Mouse (Mus musculus): ENCODE results near the gene Pcdh7. TPM values are rescaled to one million over a fixed set of nuclear protein-coding genes. Genes with fewer than 3 reads are reported as not detected.
"Not testable (repeated sequence)": the region's sequence is repeated elsewhere in the genome, so short reads cannot be mapped to it uniquely, and the experiment has no call there.

Gene Pcdh7
- polyA plus RNA-seq, 1 experiment from 2014 or later: 28.1 TPM

DNA sequence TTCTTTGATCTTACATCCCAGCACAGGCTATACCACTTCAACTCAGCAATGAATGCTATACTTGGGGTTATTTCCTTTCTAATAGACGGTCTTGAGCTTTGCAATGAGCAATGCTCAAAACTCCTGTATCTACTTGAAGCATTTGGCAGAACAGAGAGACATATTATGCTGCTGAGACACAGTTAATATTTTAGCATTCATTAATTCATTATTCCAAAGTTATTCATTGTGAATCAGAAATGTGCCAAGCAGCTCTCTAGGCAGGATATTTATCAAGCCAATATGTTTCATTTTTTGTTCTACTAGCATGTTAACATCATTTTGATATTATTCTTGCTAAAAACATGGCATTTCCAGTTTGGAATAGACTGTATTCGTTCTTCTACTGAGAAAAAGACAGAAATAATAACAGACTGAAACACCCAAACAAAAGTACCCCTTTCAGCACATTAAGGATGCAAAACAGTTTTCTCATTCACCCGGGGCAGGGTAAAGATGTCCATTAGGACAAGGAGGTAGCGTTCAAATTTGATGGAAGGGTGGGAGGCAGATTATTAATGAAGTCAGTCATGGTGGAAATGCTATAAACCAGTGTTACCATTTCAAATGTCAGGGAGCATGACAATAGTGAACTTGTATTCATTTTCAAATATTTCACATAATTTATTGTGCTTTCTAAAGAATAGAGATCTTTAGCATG, 391.0 kb downstream of the Pcdh7 start:
- H3K36me3 ChIP-seq (replicated peaks): no peaks in the 10 kb centered on the region
- 52% methylated on average over 4 of the region's 4 CpGs for WGBS
- no peak for ATAC-seq (replicated peaks)

DNA sequence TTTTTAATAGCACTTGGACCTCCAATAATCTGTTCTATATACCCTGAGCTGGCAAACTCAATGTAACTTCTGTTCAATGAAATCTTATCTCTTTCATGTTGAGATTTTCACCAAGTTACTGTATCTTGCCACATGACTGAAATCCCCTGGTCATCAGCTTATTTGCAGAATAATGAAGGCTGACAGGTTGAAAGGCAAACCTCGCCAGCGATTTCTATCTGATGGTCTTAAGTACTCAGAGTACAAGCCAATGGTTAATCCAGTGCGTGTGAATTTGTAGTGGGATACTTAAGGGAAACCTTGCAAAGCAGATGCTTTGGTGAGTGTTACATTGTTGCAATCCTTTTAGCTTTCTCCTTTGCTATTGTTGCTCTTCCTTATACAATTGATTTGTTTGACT, 398.3 kb downstream of the Pcdh7 start:
- Histone ChIP-seq H3K9me3 (no peaks in the 10 kb centered on the region), H3K4me3 (no peak overlapping the region), H3K36me3 (replicated peaks) (no peaks in the 10 kb centered on the region), H3K9ac (no peak overlapping the region), H3K4me2 (no peak overlapping the region), H3K27ac (no peak overlapping the region), H3K27me3 (replicated peaks) (no peaks in the 10 kb centered on the region), H3K4me1 (no peaks in the 10 kb centered on the region)
- no peak for ATAC-seq (replicated peaks)
- 35% methylated on average over 3 of the region's 3 CpGs for WGBS

More for the DNA sequence above, 391.0 kb downstream of the Pcdh7 start:
- H3K4me2 ChIP-seq: no peak overlapping the region
- no peak overlapping the region for H3K9ac ChIP-seq
- H3K9me3 ChIP-seq: no peaks in the 10 kb centered on the region
- H3K4me1 ChIP-seq: no peaks in the 10 kb centered on the region
- no peak overlapping the region for H3K4me3 ChIP-seq
- no peak overlapping the region for H3K27ac ChIP-seq
- H3K27me3 ChIP-seq (replicated peaks): no peaks in the 10 kb centered on the region

DNA sequence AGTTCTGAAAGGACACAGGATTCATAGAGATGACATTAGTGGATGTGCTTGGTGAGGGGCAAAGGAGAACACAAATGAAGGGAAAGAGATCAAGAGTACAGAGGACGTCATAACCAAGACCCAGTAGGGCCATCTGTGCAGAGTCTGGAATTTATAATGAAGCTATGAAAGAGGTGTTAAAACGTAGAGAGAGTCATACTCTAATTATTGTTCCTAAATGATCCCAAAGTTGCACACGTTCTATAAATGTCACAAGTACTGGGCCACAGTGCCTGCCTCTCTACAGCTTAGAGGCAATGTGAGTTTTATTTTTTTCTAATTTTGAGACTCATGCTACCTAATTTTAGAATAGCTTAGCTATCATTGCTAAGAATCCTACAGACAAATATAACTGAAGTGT, 400.1 kb downstream of the Pcdh7 start:
- Histone ChIP-seq H3K27me3 (replicated peaks) (no peaks in the 10 kb centered on the region), H3K9me3 (no peaks in the 10 kb centered on the region), H3K4me3 (no peak overlapping the region), H3K36me3 (replicated peaks) (no peaks in the 10 kb centered on the region), H3K4me1 (no peaks in the 10 kb centered on the region), H3K27ac (no peak overlapping the region), H3K4me2 (no peak overlapping the region), H3K9ac (no peak overlapping the region)
- no peak for ATAC-seq (replicated peaks)
- 71% methylated on average over 3 of the region's 3 CpGs for WGBS

DNA sequence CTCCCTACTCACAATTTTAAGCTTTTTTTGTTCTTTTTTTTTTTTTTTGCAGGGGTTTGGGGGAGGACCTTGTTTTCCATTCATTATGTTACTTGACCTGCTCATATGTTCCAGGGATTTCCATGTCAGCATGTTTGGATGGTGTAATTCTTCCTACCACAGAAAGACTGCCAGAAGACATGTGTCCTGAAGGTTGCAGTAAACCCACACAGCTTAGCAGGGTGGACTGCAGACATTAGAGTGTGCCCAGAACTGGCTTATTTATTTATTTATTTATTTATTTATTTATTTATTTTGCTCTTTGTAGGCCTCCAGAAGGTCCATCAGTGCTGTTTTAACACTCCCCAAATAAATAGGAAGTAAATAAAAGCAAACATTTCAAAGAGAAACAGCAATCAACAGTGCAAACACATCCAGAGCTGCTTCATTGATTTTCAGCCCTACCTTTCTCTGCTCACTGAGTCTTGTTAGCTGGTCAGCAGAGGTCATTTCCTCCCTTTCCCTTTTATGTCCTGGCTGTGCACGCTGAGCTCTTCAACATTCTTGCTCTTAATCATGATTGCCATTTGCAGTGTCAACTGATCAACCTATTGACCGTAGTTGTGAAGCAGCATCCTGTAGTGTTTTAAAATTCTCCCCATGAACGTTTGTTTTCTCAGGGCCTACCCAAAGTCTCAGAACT, 401.3 kb downstream of the Pcdh7 start:
- no peak overlapping the region for H3K27ac ChIP-seq
- no peak overlapping the region for H3K4me2 ChIP-seq
- no peak overlapping the region for H3K4me3 ChIP-seq
- no peak overlapping the region for H3K9ac ChIP-seq
- H3K36me3 ChIP-seq (replicated peaks): no peaks in the 10 kb centered on the region
- no peaks in the 10 kb centered on the region for H3K4me1 ChIP-seq
- no peak for ATAC-seq (replicated peaks)
- H3K27me3 ChIP-seq (replicated peaks): no peaks in the 10 kb centered on the region
- no peaks in the 10 kb centered on the region for H3K9me3 ChIP-seq
- WGBS: 14% methylated on average over 3 of the region's 3 CpGs

DNA sequence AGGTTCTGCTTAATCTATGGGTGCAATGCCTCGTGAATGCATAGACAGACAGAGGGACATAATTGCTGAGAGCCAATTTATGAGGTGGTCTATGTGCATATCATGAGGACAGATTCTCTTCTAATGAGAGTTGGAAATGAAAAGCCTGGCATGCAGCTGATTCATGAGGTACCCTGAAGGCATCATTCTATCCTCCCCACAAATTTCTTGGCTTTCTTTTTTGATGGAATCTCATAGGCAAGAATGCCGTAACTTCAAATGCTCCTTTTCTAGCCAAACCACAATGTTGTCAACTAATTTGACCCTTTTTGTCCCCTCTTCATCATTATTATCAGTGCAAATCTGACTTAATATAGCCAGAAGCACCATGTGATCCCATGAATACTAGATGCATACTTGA, 426.1 kb downstream of the Pcdh7 start:
- Histone ChIP-seq H3K4me1 (no peaks in the 10 kb centered on the region), H3K4me2 (no peak overlapping the region), H3K4me3 (no peak overlapping the region), H3K9ac (no peak overlapping the region), H3K9me3 (no peaks in the 10 kb centered on the region), H3K27ac (no peak overlapping the region), H3K36me3 (replicated peaks) (no peaks in the 10 kb centered on the region), H3K27me3 (replicated peaks) (no peaks in the 10 kb centered on the region)
- WGBS: 78% methylated on average over 2 of the region's 2 CpGs
- no peak for ATAC-seq (replicated peaks)

DNA sequence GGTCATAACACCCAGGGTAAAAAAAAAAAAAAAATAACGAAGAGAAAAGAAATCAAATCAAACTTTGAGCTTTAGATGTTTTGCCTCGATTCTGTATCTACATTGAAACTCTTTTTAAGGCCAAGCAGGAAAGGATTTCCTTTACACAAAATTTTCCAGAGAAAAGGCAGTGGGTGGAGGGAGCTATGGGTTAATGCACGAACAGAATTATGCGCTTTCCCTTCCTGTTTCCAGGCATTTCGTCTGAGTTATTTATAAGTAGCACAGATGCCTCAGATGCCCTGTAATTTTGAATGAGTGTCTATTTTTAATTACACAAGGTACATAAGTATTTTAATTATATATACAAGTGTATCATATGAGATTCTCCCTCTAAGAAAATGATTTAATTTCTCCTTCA, 436.2 kb downstream of the Pcdh7 start:
- H3K9me3 ChIP-seq: no peaks in the 10 kb centered on the region
- no peak overlapping the region for H3K4me3 ChIP-seq
- ATAC-seq (replicated peaks): no peak
- no peak overlapping the region for H3K4me2 ChIP-seq
- 42% methylated on average over 5 of the region's 5 CpGs for WGBS
- no peak overlapping the region for H3K27ac ChIP-seq
- no peaks in the 10 kb centered on the region for H3K4me1 ChIP-seq
- no peaks in the 10 kb centered on the region for H3K27me3 ChIP-seq (replicated peaks)
- H3K9ac ChIP-seq: no peak overlapping the region
- H3K36me3 ChIP-seq (replicated peaks): no peaks in the 10 kb centered on the region

DNA sequence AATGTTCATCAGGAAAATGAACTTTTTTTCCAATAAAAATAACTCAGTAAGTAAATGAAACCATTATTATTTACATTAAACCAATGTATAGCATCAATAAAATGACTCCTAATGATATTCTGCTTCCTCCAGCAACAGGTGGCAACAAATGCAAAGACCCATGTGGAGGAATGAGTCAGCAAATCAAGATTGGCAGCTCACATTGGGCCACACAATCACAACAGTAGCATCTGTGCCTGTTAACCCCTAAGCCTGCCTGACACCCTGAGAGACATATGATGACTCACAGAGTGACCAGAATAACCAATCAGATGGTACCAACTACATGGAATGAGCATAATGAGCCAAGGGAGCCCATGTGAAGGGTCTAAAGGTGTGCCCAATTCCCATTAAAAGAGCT, 454.5 kb downstream of the Pcdh7 start:
- Histone ChIP-seq H3K4me1 (no peaks in the 10 kb centered on the region), H3K9ac (no peak overlapping the region), H3K4me3 (no peak overlapping the region), H3K27ac (no peak overlapping the region), H3K4me2 (no peak overlapping the region), H3K27me3 (replicated peaks) (no peaks in the 10 kb centered on the region), H3K9me3 (no peaks in the 10 kb centered on the region), H3K36me3 (replicated peaks) (no peaks in the 10 kb centered on the region)
- ATAC-seq (replicated peaks): no peak

DNA sequence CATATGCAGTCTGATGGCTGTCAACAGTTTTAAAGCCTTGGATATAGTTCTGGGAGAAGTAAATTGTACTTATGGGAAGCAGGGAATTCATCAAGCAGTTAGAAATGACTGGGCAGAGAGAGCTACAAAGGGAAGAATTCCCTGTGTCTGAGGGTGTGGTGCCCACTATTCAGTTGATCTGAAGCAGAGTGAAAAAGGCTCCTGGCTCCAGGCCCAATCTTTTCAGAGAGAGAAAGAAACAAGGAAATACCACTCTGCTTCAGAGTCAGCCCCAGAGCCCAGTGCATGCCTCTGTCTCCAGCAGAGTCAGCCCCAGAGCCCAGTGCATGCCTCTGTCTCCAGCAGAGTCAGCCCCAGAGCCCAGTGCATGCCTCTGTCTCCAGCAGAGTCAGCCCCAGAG, 456.6 kb downstream of the Pcdh7 start:
- H3K27ac ChIP-seq; ATAC-seq (replicated peaks); H3K9me3 ChIP-seq; H3K36me3 ChIP-seq (replicated peaks); H3K4me3 ChIP-seq; H3K4me2 ChIP-seq; H3K9ac ChIP-seq; H3K4me1 ChIP-seq; H3K27me3 ChIP-seq (replicated peaks): not testable (repeated sequence)

DNA sequence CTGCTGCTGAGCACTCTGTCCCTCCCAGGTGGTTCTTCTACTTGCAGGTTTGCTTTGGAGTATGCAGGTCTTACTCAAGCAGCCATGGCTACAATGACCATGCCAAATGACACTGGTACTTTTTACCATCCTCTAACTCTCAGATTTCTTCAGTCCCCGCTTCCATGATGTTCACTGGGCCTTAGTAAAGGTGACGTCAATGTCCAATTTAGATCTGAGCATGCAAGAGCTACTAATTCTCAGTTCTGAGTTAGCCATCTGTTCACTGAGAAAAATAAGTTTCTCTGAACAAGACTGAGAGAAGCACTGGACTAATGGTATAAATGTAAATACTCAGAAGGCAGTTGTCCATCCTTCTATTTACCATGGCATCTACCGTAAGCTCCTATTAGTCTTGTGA, 457.8 kb downstream of the Pcdh7 start:
- Histone ChIP-seq H3K9me3 (no peaks in the 10 kb centered on the region), H3K9ac (no peak overlapping the region), H3K27me3 (replicated peaks) (no peaks in the 10 kb centered on the region), H3K4me2 (no peak overlapping the region), H3K4me1 (no peaks in the 10 kb centered on the region), H3K4me3 (no peak overlapping the region), H3K36me3 (replicated peaks) (no peaks in the 10 kb centered on the region), H3K27ac (no peak overlapping the region)
- no peak for ATAC-seq (replicated peaks)
- 94% methylated on average over 3 of the region's 3 CpGs for WGBS
